Mouse (Mus musculus) small intestine, adult 2 months (tissue): ENCODE data around the gene Gm45837.

Experiments used
- CTCF ChIP-seq: fragments of 200-500 bp; IDR thresholded peaks from 2 replicates; pipeline ENCODE4 v1.5.1; 2012; ENCODE audit warnings: low read depth, mild to moderate bottlenecking, control low read depth, inconsistent platforms, low read length, moderate library complexity, mixed read lengths; ENCODE audit not compliant: insufficient replicate concordance, insufficient read length; ENCODE audit errors: extremely low read depth
- POLR2A ChIP-seq: fragments of 200-500 bp; IDR thresholded peaks from 2 replicates; pipeline ENCODE4 v1.6.1; 2012; ENCODE audit warnings: low read depth, mild to moderate bottlenecking, control low read depth, inconsistent platforms, low read length, moderate library complexity

- no peak for TF ChIP-seq CTCF
- TF ChIP-seq POLR2A = no peak
Observed at GRCm38 (mm10) chr7:101414661-101415511, 4.2 kb downstream of the Gm45837 start.
